Mouse (Mus musculus) naive thymus-derived CD4-positive, alpha-beta T cell, adult 2 months (primary cell): ENCODE measurements around the gene Ddx50.
A peak's percentile ranks its signal among the peaks of the same experiment; 100 is the strongest.
"Not testable (repeated sequence)": the region's sequence is repeated elsewhere in the genome, so short reads cannot be mapped to it uniquely, and the experiment has no call there.

Source experiments
- DNase-seq: peaks from one replicate; pipeline ENCODE4 v3.0.0-alpha.2; 2011; ENCODE audit warnings: low read depth

The Ddx50 gene

DNA sequence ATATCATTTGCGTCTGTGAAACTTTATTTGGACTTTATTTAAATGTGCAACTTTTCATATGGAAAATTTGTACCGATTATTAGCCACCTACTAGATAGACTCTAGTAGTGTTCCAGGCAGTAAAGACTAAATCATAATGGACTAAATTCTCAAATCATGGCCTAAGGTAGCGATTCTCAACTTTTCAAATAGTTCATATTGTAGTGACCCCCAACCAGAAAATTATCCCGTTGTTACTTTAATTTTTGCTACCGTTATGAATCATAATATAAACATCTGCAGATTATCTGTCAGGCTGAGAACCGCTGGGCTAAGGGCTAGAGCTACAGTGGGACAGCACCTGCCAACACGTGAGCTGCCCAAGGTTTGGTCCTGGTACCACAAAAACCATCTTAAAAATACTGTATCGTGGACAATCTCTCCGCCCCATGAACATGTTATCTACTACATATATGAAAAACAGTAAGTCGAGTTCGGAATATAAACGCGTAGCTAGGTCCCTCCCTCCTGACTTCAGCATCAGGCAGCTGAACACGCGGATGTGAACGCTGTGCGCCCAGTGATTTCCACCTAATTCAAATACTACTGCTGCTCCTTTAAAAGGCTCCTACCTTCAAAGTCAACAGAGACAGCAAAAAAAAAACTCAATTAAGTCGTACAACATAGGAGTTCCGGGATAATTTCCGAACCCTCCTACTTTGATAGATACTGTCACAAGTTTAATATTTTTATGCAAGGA lies 49.8 kb downstream of the Ddx50 start:
- DNase-seq: peak; percentile 62

DNA sequence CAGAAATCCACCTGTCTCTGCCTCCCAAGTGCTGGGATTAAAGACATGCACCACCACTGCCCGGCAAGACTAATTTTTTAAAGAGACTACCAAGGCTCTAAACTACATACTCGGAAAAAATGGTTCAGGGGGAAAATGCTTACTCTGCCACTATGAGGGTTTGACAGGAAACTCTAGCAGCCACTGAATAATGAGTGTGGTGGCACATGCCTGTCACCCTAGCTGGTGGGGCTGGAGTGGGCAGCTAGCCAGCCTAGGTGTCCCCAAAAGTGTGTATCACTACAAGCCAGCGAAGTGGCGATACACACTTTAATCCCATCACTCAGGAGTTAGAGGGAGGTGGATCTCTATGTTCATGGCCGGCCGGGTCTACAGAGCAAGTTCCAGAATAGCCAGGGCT lies 51.0 kb downstream of the Ddx50 start:
- no peak for DNase-seq

GRCm38 (mm10) chr10:62599311-62599710 lies 51.7 kb downstream of the Ddx50 start:
- DNase-seq: not testable (repeated sequence)

- no peak for DNase-seq
These were observed 58.5 kb downstream of the Ddx50 start for GRCm38 (mm10) chr10:62592496-62592895.

DNA sequence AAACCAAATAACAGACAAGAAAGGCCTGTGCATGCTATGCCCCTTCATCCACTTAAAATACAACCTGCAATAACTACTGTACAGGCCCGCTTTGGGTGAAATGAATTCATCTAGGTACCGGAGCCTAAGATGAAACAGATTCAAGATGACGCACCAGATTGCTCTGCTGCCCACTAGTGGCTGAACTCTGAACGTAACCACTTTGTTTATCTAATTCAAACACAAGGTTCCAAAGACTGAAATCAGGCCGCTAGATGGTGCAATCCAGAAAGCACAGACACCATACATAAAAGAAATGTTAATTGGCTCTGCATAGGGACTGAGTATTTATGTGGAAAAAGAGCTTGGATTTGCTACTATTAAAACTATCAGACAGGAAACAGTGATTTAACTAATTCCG lies 60.8 kb downstream of the Ddx50 start:
- DNase-seq: peak; percentile 98

GRCm38 (mm10) chr10:62588616-62589015 lies 62.4 kb downstream of the Ddx50 start:
- no peak for DNase-seq

DNA sequence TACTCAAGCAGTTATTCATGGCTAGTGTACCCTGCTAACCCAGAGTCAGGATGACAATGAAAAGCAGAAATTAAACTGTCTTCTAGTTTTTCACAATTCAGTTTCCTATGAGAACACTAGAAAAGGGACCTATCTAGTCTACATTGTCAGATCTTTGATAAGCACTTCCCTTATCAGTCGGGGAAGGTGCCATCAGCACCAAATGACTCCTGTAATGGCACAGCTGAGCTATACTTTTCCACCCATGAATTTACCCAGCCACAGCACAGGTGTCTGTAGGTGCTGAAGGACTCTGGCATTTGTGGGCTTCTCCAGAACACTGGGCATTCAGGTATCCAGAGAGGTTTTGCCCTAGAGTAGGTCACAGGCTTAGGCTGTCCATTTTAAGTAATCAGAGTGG lies 67.8 kb downstream of the Ddx50 start:
- no peak for DNase-seq

DNA sequence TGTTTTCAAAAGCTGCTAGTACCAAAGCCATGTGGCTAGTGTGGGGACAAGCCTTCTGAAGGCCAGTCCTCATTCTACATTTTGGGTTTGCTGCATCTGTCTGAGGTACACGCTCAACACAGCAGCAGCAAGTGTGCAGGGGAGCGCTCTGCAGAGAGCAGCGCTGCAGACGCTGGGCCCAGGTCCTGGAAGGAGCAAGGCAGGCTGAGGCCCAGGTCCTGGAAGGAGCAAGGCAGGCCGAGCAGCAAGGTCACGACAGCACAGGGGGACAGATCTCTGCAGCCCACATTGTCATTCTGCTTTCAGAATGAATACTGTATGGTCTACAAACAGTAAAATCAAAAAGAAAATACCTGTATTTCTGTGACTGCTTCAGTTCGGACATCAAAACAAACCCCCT lies 68.3 kb downstream of the Ddx50 start:
- DNase-seq: no peak

GRCm38 (mm10) chr10:62582263-62582662 lies 68.8 kb downstream of the Ddx50 start:
- DNase-seq: no peak

DNA sequence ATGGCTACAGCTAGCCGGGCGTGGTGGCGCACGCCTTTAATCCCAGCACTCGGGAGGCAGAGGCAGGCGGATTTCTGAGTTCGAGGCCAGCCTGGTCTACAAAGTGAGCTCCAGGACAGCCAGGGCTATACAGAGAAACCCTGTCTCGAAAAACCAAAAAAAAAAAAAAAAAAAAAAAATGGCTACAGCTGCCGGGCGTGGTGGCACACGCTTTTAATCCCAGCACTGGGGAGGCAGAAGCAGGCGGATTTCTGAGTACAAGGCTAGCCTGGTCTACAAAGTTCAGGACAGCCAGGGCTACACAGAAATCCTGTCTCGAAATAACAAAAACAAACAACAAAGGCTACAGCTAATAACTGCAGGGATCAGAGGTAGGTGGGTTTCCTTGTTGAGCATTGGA lies 71.9 kb downstream of the Ddx50 start:
- not testable (repeated sequence) for DNase-seq

- DNase-seq: peak; percentile 96
These were observed 72.5 kb downstream of the Ddx50 start, which contains the start of gene Kif1bp for GRCm38 (mm10) chr10:62578338-62579100. Gene Kif1bp (minus strand): TSS chr10:62578457.

- no peak for DNase-seq
These were observed 73.2 kb downstream of the Ddx50 start for GRCm38 (mm10) chr10:62577673-62578337.

- no peak for DNase-seq
These were observed 76.0 kb downstream of the Ddx50 start for GRCm38 (mm10) chr10:62575001-62575400.

DNA sequence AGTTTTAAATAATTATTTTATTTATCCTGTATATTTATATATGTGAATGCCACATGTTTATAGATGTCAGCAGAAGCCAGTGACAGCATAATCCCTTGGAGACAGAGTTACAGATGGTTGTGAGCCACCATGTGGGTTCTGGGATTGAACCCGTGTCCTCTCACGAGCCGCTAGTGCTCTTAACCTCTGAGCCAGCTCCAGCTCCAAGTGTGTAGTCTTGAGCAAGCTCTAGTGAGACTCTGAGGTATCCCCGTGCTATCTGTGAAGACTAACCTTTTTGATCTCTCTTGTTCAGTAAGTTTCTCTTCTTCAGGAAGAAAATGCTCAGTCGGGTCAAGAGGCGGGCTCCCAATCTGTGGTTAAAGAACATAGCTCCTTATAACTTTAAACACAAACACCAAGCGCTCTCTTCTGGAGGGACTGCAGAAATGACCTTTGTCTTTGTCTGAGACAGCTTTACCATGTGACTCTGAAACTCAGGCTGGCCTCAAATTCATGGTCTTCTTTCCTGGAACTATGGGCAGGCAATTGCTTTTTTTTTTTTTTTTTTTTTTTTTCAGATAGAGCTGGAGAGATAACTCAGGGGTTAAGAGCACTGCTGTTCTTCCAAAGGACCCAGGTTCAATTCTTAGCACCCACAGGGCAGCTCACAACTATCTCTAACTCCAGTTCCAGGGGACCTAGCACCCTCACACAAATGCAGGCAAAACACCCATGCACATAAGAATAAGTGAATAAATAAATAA lies 80.7 kb downstream of the Ddx50 start:
- no peak for DNase-seq

- no peak for DNase-seq
These were observed 82.2 kb downstream of the Ddx50 start for GRCm38 (mm10) chr10:62568861-62569260.
